Mouse (Mus musculus) limb, embryonic 14.5 days (tissue): ENCODE results near the gene Sh3gl1. TPM values are rescaled to one million over a fixed set of nuclear protein-coding genes. Genes with fewer than 3 reads are reported as not detected.

Experiments used
- ATAC-seq: fragments of 200-750 bp; cut with Nextera tagmentation; 2 replicates; pipeline ENCODE4 v1.8.0; 2017; ENCODE audit warnings: low read depth, moderate number of reproducible peaks, moderate TSS enrichment; ENCODE audit not compliant: low FRiP score
- DNase-seq: peaks from one replicate; pipeline ENCODE4 v3.0.0-alpha.2; 2015; ENCODE audit warnings: low spot score
- H3K27ac ChIP-seq: fragments of 300-500 bp; sonication (generic); replicated peaks from 2 replicates; pipeline ENCODE4 v1.5.1; 2014; ENCODE audit warnings: low read depth, mild to moderate bottlenecking, low read length, moderate library complexity, mixed read lengths
- H3K27me3 ChIP-seq: fragments of 300-500 bp; sonication (generic); 2 replicates; pipeline ENCODE4 v1.6.1; 2014; ENCODE audit warnings: low read length, mixed read lengths; ENCODE audit not compliant: control insufficient read depth, insufficient read depth
- H3K36me3 ChIP-seq: fragments of 300-500 bp; sonication (generic); 2 replicates; pipeline ENCODE4 v1.6.1; 2014; ENCODE audit warnings: mild to moderate bottlenecking, low read length, moderate library complexity, mixed read lengths; ENCODE audit not compliant: control insufficient read depth, insufficient read depth
- H3K4me1 ChIP-seq: fragments of 300-500 bp; sonication (generic); 2 replicates; pipeline ENCODE4 v1.6.1; 2014; ENCODE audit warnings: antibody characterized with exemption, low read length, mixed read lengths; ENCODE audit not compliant: control insufficient read depth, insufficient read depth
- H3K4me2 ChIP-seq: fragments of 300-500 bp; sonication (generic); replicated peaks from 2 replicates; pipeline ENCODE4 v1.6.1; 2014; ENCODE audit warnings: low read depth, mild to moderate bottlenecking, low read length, moderate library complexity; ENCODE audit not compliant: severe bottlenecking
- H3K4me3 ChIP-seq: fragments of 300-500 bp; sonication (generic); replicated peaks from 2 replicates; pipeline ENCODE4 v1.5.1; 2014; ENCODE audit warnings: low read length
- H3K9ac ChIP-seq: fragments of 300-500 bp; sonication (generic); 2 replicates; pipeline ENCODE4 v1.6.1; 2014; ENCODE audit warnings: mild to moderate bottlenecking, low read depth, low read length, moderate library complexity; ENCODE audit not compliant: severe bottlenecking
- H3K9me3 ChIP-seq: fragments of 300-500 bp; sonication (generic); 2 replicates; pipeline ENCODE4 v1.6.1; 2016; ENCODE audit warnings: low read length; ENCODE audit not compliant: control insufficient read depth
- POLR2A ChIP-seq: fragments of 200-500 bp; IDR thresholded peaks from 2 replicates; pipeline ENCODE4 v1.8.0; 2012; ENCODE audit warnings: inconsistent platforms, mild to moderate bottlenecking, moderate library complexity, borderline replicate concordance; ENCODE audit not compliant: insufficient read depth, insufficient read length; ENCODE audit errors: extremely low read depth
- WGBS: fragments of 180-500 bp; shearing (Covaris S2); extraction: QIAGEN DNeasy Blood & Tissue Kit; methylation state at CpG from one replicate; pipeline ENCODE4 v1.1.7; 2014; 5-methylcytosine and 5-hydroxymethylcytosine counted together
- polyA plus RNA-seq, 2 experiments: library from polyadenylated mRNA; depleted of rRNA in 1 of 2; stranded (reverse) in 1 of 2; unstranded in 1 of 2; fragments of >200 nt; fragmentation: Nextera tagmentation in 1 of 2; extraction: Ambion mirVana in 1 of 2; gene quantifications; 2 replicates each; pipeline versions ENCODE4 v1.2.1 to v1.2.3; 2012 to 2014

Sh3gl1 gene
- polyA plus RNA-seq, 2 experiments, result 166 to 176 TPM

- H3K27me3 ChIP-seq, result peaks cover 11% of the 10 kb centered on the region; the same call in 1 of the 2 replicates
- ATAC-seq (no peak), DNase-seq (no peak)
- no peaks in the 10 kb centered on the region for H3K4me1 ChIP-seq
- H3K36me3 ChIP-seq, result peaks cover 3% of the 10 kb centered on the region; the same call in 1 of the 2 replicates
- WGBS, result 5% methylated on average over 30 of the region's 30 CpGs
- no peaks in the 10 kb centered on the region for H3K9me3 ChIP-seq
- H3K9ac ChIP-seq, result no peak overlapping the region
- no peak for TF ChIP-seq POLR2A
- H3K4me2 ChIP-seq, result peak overlapping the region; percentile 0; the same call in 1 of the 2 replicates
- no peak overlapping the region for H3K27ac ChIP-seq
- H3K4me3 ChIP-seq, result no peak overlapping the region; the same call in 1 of the 2 replicates
These were observed 36.5 kb downstream of the Sh3gl1 start for GRCm38 (mm10) chr17:55999794-56000499.

GRCm38 (mm10) chr17:55996007-55996406 lies 40.4 kb downstream of the Sh3gl1 start:
- no peaks in the 10 kb centered on the region for H3K4me1 ChIP-seq
- 83% methylated on average over 15 of the region's 15 CpGs for WGBS
- no peak overlapping the region for H3K9ac ChIP-seq
- H3K4me2 ChIP-seq, result no peak overlapping the region
- H3K4me3 ChIP-seq, result no peak overlapping the region
- ATAC-seq (no peak), DNase-seq (no peak)
- H3K27ac ChIP-seq, result no peak overlapping the region
- TF ChIP-seq POLR2A, result no peak
- peaks cover 16% of the 10 kb centered on the region for H3K36me3 ChIP-seq
- peaks cover 11% of the 10 kb centered on the region; the same call in 1 of the 2 replicates for H3K27me3 ChIP-seq
- H3K9me3 ChIP-seq, result no peaks in the 10 kb centered on the region

GRCm38 (mm10) chr17:55990278-55990898 lies 46.0 kb downstream of the Sh3gl1 start:
- Histone ChIP-seq H3K27ac (no peak overlapping the region), H3K9ac (no peak overlapping the region), H3K4me3 (no peak overlapping the region), H3K36me3 (peaks cover 17% of the 10 kb centered on the region; the same call in 1 of the 2 replicates), H3K4me2 (no peak overlapping the region), H3K9me3 (no peaks in the 10 kb centered on the region), H3K4me1 (peaks cover 5% of the 10 kb centered on the region; the same call in 1 of the 2 replicates), H3K27me3 (no peaks in the 10 kb centered on the region)
- WGBS, result 81% methylated on average over 8 of the region's 8 CpGs
- no peak for DNase-seq
- no peak for ATAC-seq
- no peak for TF ChIP-seq POLR2A

DNA sequence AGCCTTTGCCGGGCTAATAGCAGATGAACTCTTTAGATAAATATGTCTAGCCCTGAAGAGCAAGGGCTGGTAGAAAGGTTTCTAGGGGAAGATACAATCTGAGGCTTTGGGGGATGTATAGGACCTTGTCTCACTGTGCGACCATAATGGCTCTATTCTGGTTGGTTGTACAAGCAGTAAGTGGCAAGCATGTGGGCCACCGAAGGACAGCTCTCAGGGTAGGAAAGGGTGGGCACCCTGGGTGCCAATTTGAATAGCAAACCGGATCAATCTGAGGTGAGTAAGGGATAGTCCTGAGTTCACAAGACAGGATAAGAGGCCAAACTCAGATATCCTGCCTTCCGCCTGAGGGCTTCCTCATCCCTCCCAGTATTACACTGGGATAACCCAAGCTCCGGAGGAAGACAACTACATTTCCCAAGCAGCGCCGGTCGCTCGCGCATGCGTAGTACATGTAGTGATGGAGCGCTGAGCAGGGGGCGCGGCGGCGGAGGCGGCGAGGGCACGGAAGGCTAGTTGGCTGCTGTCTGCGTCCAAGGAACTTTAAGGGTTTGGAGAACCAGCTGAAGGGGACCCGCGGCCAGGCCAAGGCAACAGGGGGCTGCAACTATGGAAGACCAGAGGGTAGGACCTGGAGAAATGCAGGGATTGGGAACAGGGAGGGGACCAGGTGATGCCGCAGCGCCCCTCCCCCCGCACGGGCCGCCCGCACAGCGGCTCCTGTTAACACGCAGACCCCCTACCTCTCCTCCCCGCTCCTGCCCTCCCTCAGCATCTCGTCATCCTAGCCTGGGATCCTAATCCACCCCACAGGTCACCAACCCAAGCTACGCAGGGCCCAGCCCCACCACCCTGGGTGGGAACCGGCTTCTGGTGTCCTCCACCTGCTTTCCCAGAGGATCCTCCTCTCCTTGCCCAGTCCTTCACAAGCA lies 50.1 kb downstream of the Sh3gl1 start, which contains the start of gene Fsd1:
Gene Fsd1, plus strand, starts transcription at position 480 of the 932 bp plus-strand sequence.
- peak within 1 kb of the TSS; percentile 82 for H3K4me2 ChIP-seq
- ATAC-seq (peak; percentile 81), DNase-seq (peak; percentile 69)
- H3K9me3 ChIP-seq, result no peaks in the 10 kb centered on the region
- WGBS, result 10% methylated on average over 29 of the region's 35 CpGs
- H3K4me3 ChIP-seq, result peak within 1 kb of the TSS; percentile 61
- H3K9ac ChIP-seq, result peak within 1 kb of the TSS; percentile 61
- no peak for TF ChIP-seq POLR2A
- peaks cover 3% of the 10 kb centered on the region; the same call in 1 of the 2 replicates for H3K36me3 ChIP-seq
- H3K4me1 ChIP-seq, result peaks cover 5% of the 10 kb centered on the region; the same call in 1 of the 2 replicates
- H3K27me3 ChIP-seq, result no peaks in the 10 kb centered on the region
- no peak within 1 kb of the TSS for H3K27ac ChIP-seq

DNA sequence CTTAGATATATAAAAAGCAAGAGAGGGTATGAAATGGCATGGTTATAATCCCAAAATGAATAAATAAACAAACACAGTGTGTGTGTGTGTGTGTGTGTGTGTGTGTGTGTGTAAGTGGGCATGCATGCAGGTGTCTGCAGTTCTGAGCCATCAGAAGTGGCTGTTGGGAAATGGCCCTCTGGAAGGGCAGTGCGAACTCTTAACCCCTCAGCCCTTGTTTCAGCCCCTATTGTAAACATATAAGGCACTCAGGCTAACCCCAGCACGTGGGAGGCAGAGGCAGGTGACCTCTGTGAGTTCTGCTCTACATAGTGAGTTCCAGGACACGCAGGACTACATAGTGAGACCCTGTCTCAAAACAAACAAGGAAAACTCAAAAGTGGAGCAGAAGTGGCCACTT lies 59.1 kb downstream of the Sh3gl1 start:
- Histone ChIP-seq H3K4me1 (no peaks in the 10 kb centered on the region), H3K9ac (no peak overlapping the region), H3K4me3 (no peak overlapping the region), H3K27me3 (no peaks in the 10 kb centered on the region), H3K36me3 (peaks cover 3% of the 10 kb centered on the region), H3K4me2 (no peak overlapping the region), H3K9me3 (no peaks in the 10 kb centered on the region), H3K27ac (no peak overlapping the region)
- no peak for TF ChIP-seq POLR2A
- no peak for ATAC-seq
- WGBS, result 54% methylated on average over 3 of the region's 3 CpGs
- DNase-seq, result no peak
